Mouse (Mus musculus) fibroblast of lung, adult 2 months (primary cell): ENCODE data around the gene Pvrig.
"Not testable (repeated sequence)": the region's sequence is repeated elsewhere in the genome, so short reads cannot be mapped to it uniquely, and the experiment has no call there.

Experiments used
- DNase-seq: peaks from one replicate; pipeline ENCODE4 v3.0.0-alpha.2; 2011; ENCODE audit warnings: low read depth

Pvrig gene

DNA sequence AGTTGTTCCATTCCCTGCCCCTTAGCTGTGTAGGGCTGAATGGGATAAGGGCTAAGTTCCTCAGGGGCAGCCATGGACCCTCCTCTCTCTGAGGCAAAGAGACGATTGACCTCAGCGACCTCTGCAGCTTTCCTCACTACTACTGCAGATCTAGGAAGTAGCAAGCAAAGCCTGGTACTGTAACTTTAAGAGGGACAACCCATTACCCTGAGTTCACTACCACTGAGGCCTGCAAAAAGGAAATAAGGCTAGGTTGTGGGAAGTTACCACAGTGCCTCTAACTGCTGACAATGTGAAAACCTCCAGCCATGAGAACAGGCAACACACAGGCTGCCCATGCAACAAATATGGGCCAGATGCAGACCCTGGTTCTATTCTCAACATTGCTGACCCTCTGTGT lies at the start of gene Pvrig:
Gene Pvrig, plus strand, starts transcription at position 301 of the 400 bp plus-strand sequence.
- no peak for DNase-seq

DNA sequence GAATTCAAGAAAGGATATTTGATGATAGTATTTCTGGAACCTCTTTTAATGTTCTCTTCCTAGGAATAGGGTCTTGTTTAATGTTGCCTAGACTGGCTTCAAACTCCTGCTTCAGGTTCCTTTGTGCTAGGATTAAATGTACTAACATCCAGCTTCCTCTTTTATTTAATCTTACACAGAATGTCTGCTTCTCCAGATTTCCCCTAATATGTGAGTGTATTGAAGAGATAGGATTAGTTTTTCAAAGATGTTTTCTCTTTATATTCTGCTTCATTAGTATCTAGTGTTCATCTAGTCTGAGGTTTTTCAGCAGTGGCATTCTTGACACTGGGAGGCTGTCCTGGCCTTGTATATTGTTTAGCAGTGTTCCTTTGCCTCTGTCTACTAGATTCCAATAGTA lies 47.6 kb upstream of the Pvrig start:
- no peak for DNase-seq

DNA sequence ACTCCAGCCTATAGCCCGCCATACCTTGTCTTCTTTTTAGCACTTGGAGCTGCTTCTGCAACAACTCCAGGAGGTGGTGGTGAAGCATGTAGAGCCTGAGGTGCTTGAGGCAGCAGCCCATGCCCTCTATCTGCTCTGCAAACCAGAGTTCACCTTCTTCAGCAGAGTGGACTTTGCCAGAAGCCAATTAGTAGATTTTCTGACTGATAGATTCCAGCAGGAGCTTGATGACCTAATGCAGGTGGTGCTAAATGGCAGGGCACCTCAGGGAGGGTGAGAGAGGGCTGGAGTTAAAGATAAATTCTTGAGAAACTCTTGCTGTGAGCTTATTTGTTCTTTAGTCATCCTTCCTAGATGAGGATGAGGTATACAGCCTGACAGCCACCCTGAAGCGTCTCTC lies 42.1 kb upstream of the Pvrig start:
- no peak for DNase-seq

DNA sequence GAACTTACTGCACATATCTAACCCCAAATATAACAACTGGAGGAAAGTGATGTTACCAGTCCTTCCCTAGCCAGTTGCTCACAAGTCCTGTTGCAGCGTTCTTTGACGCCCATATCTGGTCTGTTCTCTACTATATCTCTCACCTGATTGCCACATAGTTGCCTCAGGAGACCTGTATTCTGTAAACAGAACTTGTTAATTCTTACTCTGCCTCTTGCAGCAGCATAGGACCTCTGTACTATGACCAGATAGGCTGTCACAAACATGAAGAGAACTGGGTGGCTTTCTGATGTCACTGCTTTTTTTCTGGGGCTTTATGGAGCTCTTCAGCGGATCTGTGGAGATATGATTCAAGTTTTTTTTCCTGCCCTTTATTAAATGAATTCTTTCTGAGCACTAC lies 29.0 kb upstream of the Pvrig start:
- no peak for DNase-seq

DNA sequence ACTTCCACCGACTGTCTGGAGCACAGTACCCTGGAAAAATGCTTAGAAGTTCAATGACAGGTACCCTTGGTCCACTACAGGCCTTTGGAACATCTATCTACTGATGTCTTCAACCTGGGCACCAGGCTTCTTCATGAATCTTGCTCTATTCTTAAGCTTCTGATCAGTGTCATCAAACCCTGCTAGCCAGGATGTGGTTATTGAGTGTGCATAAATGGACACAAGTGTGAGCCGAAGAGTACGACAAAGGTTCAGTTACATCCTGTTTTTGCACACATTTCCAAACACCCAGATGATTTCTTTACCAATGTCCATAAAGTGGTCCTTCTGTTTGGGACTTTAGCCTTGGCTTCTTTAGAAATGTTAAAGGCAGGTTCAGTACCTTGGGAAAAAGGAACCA lies 1.5 kb downstream of the Pvrig start:
- DNase-seq: no peak

DNA sequence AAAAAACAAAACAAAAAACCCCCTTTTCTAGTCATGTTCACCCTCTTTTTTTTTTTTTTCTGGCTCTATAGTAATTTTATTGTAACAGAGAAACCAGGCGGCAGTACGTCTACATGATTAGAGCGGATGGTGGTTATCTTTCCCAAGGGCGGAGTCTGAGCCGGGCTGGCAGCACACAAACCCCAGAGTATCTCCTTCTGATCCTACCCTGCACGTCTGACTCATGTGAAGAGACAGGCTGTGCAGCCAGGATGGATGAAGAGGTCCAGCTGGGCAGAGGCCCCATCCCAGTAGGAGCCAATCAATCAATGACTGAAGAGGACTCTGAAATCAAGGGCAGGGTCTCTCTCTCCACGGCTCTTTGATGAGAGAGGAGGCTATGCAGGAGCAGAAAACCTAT lies 21.4 kb downstream of the Pvrig start:
- DNase-seq: not testable (repeated sequence)

DNA sequence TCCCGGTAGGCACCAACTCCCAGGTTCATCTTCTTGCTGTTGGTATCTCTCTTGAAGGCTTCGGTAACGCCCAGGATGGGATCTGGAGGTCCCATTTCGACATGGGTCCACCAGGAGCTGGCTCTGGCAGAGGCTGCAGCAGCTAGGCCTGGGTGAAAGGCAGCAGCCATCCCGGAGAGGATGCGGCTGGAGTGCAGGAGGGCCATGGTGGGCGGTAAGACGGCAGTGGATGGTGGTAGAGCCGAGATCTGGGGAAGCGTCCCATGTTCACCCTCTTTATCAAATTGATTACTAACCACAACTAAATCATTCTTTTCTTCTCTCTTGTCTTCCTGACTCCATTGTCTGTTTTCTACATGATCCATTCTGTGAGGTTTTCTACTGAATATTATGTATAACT lies 23.6 kb downstream of the Pvrig start:
- DNase-seq: not testable (repeated sequence)
